Mouse (Mus musculus) myocyte (in vitro differentiated cells): ENCODE results near the gene 5730596B20Rik. TPM values are rescaled to one million over a fixed set of nuclear protein-coding genes. Genes with fewer than 3 reads are reported as not detected.

Experiments
- H3K27me3 ChIP-seq: one replicate; pipeline ENCODE4 v1.6.1; 2011; ENCODE audit not compliant: control insufficient read depth, insufficient read depth, insufficient read length
- H3K36me3 ChIP-seq: one replicate; pipeline ENCODE4 v1.6.1; 2011; ENCODE audit not compliant: control insufficient read depth, insufficient read depth
- H3K4me2 ChIP-seq: one replicate; pipeline ENCODE4 v1.6.1; 2011; ENCODE audit warnings: low read depth, control low read depth
- H3K4me3 ChIP-seq: one replicate; pipeline ENCODE4 v1.5.1; 2011; ENCODE audit warnings: mild to moderate bottlenecking, control low read depth, moderate library complexity
- H3K79me2 ChIP-seq: one replicate; pipeline ENCODE4 v1.6.1; 2011; ENCODE audit not compliant: control insufficient read depth, insufficient read depth
- H3ac ChIP-seq: one replicate; pipeline ENCODE4 v1.6.1; 2011; ENCODE audit not compliant: control insufficient read depth, insufficient read length
- CEBPB ChIP-seq: IDR thresholded peaks from 2 replicates; pipeline ENCODE4 v1.6.1; 2011; ENCODE audit warnings: mild to moderate bottlenecking, moderate library complexity; ENCODE audit not compliant: poor library complexity, insufficient read depth, severe bottlenecking
- E2F4 ChIP-seq: IDR thresholded peaks from one replicate; pipeline ENCODE4 v1.6.1; 2011; ENCODE audit warnings: mild to moderate bottlenecking, control low read depth, moderate library complexity; ENCODE audit not compliant: insufficient read depth
- MAX ChIP-seq: IDR thresholded peaks from one replicate; pipeline ENCODE4 v1.6.1; 2011; ENCODE audit warnings: low read depth, mild to moderate bottlenecking, control low read depth
- MYOD1 ChIP-seq, 3 experiments: IDR thresholded peaks; one replicate each; pipeline ENCODE4 v1.6.1; 2011; ENCODE audit warnings: control low read depth in 2 of 3, low read depth in 2 of 3, mild to moderate bottlenecking in 2 of 3, moderate library complexity in 1 of 3; ENCODE audit not compliant: insufficient read length in 2 of 3, control insufficient read depth in 1 of 3
- MYOG ChIP-seq, 3 experiments: IDR thresholded peaks; one replicate each; pipeline ENCODE4 v1.6.1; 2011; ENCODE audit warnings: control low read depth in 2 of 3, low read depth in 2 of 3, mild to moderate bottlenecking in 2 of 3; ENCODE audit not compliant: insufficient read length in 2 of 3, control insufficient read depth in 1 of 3, insufficient read depth in 1 of 3
- POLR2A ChIP-seq: IDR thresholded peaks from one replicate; pipeline ENCODE4 v1.6.1; 2011; ENCODE audit warnings: low read depth, mild to moderate bottlenecking, control low read depth, moderate library complexity; ENCODE audit not compliant: insufficient read length
- POLR2AphosphoS2 ChIP-seq: IDR thresholded peaks from one replicate; pipeline ENCODE4 v1.6.1; 2011; ENCODE audit warnings: low read depth, control low read depth; ENCODE audit not compliant: insufficient read length
- REST ChIP-seq: IDR thresholded peaks from one replicate; pipeline ENCODE4 v1.6.1; 2011; ENCODE audit warnings: mild to moderate bottlenecking, control low read depth, moderate library complexity; ENCODE audit not compliant: insufficient read depth, insufficient read length
- SRF ChIP-seq: IDR thresholded peaks from one replicate; pipeline ENCODE4 v1.6.1; 2011; ENCODE audit warnings: low read depth; ENCODE audit not compliant: control insufficient read depth, insufficient read length
- TCF12 ChIP-seq: IDR thresholded peaks from one replicate; pipeline ENCODE4 v1.6.1; 2011; ENCODE audit warnings: mild to moderate bottlenecking, control low read depth; ENCODE audit not compliant: poor library complexity, insufficient read depth, severe bottlenecking
- TCF3 ChIP-seq: IDR thresholded peaks from one replicate; pipeline ENCODE4 v1.6.1; 2011; ENCODE audit warnings: low read depth, control low read depth; ENCODE audit not compliant: insufficient read length
- USF1 ChIP-seq: IDR thresholded peaks from one replicate; pipeline ENCODE4 v1.6.1; 2011; ENCODE audit warnings: low read depth, mild to moderate bottlenecking, control low read depth, moderate library complexity
- polyA plus RNA-seq: library from polyadenylated mRNA; unstranded; fragments of >200 nt; fragmentation: generic; extraction: Trizol; gene quantifications from one replicate; pipeline ENCODE4 v1.2.1, GENCODE M21; 2012; ENCODE audit warnings: missing spikeins

5730596B20Rik gene
- polyA plus RNA-seq, 1 experiment: 0.11 TPM

- Histone ChIP-seq H3K36me3 (peaks cover 10% of the 10 kb centered on the region), H3K27me3 (no peaks in the 10 kb centered on the region), H3K4me3 (no peak overlapping the region), H3K79me2 (peaks cover 5% of the 10 kb centered on the region), H3K4me2 (no peak overlapping the region), H3ac (no peak overlapping the region)
- TF ChIP-seq TCF12 (no peak), MAX (no peak), MYOD1 (IDR thresholded peaks at IDR 0.05; ENCODE audit: control insufficient read depth in 1 of 3, insufficient read length in 2 of 3, low read depth in 2 of 3) (no peak), TCF3 (no peak), E2F4 (no peak), CEBPB (no peak), POLR2AphosphoS2 (no peak), REST (no peak), USF1 (no peak), POLR2A (no peak)
These were observed 10.7 kb upstream of the 5730596B20Rik start for GRCm38 (mm10) chr6:52166431-52167077.

- Histone ChIP-seq H3K36me3 (peaks cover 10% of the 10 kb centered on the region), H3K27me3 (no peaks in the 10 kb centered on the region), H3K79me2 (no peaks in the 10 kb centered on the region), H3ac (no peak overlapping the region), H3K4me3 (no peak overlapping the region), H3K4me2 (no peak overlapping the region)
- TF ChIP-seq MYOG (IDR thresholded peaks at IDR 0.05; ENCODE audit: control insufficient read depth in 1 of 3, insufficient read depth in 1 of 3, insufficient read length in 2 of 3, low read depth in 2 of 3): no peak
- no peak for TF ChIP-seq TCF3
- no peak for TF ChIP-seq E2F4
- no peak for TF ChIP-seq MYOD1 (IDR thresholded peaks at IDR 0.05; ENCODE audit: control insufficient read depth in 1 of 3, insufficient read length in 2 of 3, low read depth in 2 of 3)
- TF ChIP-seq TCF12: no peak
- TF ChIP-seq REST: no peak
- TF ChIP-seq USF1: no peak
- no peak for TF ChIP-seq MAX
- TF ChIP-seq CEBPB: no peak
- no peak for TF ChIP-seq POLR2A
- no peak for TF ChIP-seq POLR2AphosphoS2
- TF ChIP-seq SRF: no peak
These were observed 10.1 kb upstream of the 5730596B20Rik start for GRCm38 (mm10) chr6:52167176-52167575.

- Histone ChIP-seq H3K4me2 (no peak overlapping the region), H3K27me3 (no peaks in the 10 kb centered on the region)
These were observed 9.5 kb upstream of the 5730596B20Rik start for GRCm38 (mm10) chr6:52167736-52168161.

GRCm38 (mm10) chr6:52168191-52169055, 8.9 kb upstream of the 5730596B20Rik start:
- H3K4me3 ChIP-seq: no peak overlapping the region
- H3K4me2 ChIP-seq: no peak overlapping the region
- peaks cover under 1% of the 10 kb centered on the region for H3K36me3 ChIP-seq
- no peaks in the 10 kb centered on the region for H3K79me2 ChIP-seq
- no peak overlapping the region for H3ac ChIP-seq
- no peaks in the 10 kb centered on the region for H3K27me3 ChIP-seq
- no peak for TF ChIP-seq MAX
- TF ChIP-seq E2F4: no peak
- no peak for TF ChIP-seq TCF3
- no peak for TF ChIP-seq MYOG (IDR thresholded peaks at IDR 0.05; ENCODE audit: control insufficient read depth in 1 of 3, insufficient read depth in 1 of 3, insufficient read length in 2 of 3, low read depth in 2 of 3)

More at GRCm38 (mm10) chr6:52167736-52168161, 9.5 kb upstream of the 5730596B20Rik start:
- Histone ChIP-seq H3ac (no peak overlapping the region), H3K79me2 (no peaks in the 10 kb centered on the region), H3K36me3 (peaks cover 7% of the 10 kb centered on the region), H3K4me3 (no peak overlapping the region)
- TF ChIP-seq CEBPB: no peak
- no peak for TF ChIP-seq USF1
- TF ChIP-seq REST: no peak
- TF ChIP-seq MYOD1 (IDR thresholded peaks at IDR 0.05; ENCODE audit: control insufficient read depth in 1 of 3, insufficient read length in 2 of 3, low read depth in 2 of 3): no peak
- no peak for TF ChIP-seq POLR2AphosphoS2
- no peak for TF ChIP-seq POLR2A
- no peak for TF ChIP-seq MYOG (IDR thresholded peaks at IDR 0.05; ENCODE audit: control insufficient read depth in 1 of 3, insufficient read depth in 1 of 3, insufficient read length in 2 of 3, low read depth in 2 of 3)
- no peak for TF ChIP-seq MAX
- no peak for TF ChIP-seq TCF3
